Mouse (Mus musculus): Measurements from ENCODE around the gene Nr1h2. TPM values are rescaled to one million over a fixed set of nuclear protein-coding genes. Genes with fewer than 3 reads are reported as not detected.

Gene Nr1h2
- total and polyA plus RNA-seq, 3 experiments, result 49.7 to 82.3 TPM; not detected in 1

GRCm38 (mm10) chr7:44543071-44543470, 10.7 kb downstream of the Nr1h2 start:
- Histone ChIP-seq H3K79me2 (ENCODE audit: control insufficient read depth, insufficient read depth, low read length, poor library complexity) (peaks cover 20% of the 10 kb centered on the region), H3K27me3 (ENCODE audit: control insufficient read depth in 1 of 2, insufficient read depth in 2 of 2, low read length in 2 of 2) (no peaks in the 10 kb centered on the region), H3K4me1 (ENCODE audit: control insufficient read depth in 1 of 2, insufficient read depth in 2 of 2, low read length in 2 of 2) (peaks cover 0 to 10% of the 10 kb centered on the region in 2 experiments; a peak in 3 of 4 replicates), H3K9ac (ENCODE audit: control insufficient read depth, low read depth, low read length, poor library complexity, severe bottlenecking) (no peak overlapping the region), H3K4me3 (ENCODE audit: control insufficient read depth in 1 of 2, insufficient read depth in 1 of 2, low read depth in 2 of 2, low read length in 2 of 2) (no peak overlapping the region), H3K36me3 (ENCODE audit: control insufficient read depth in 1 of 2, insufficient read depth in 2 of 2, low read length in 2 of 2) (no peaks in the 10 kb centered on the region; a peak in 2 of 4 replicates), H3K27ac (ENCODE audit: control insufficient read depth, low read depth, low read length) (no peak overlapping the region), H3K9me3 (replicated peaks; ENCODE audit: insufficient read depth, low read length) (no peaks in the 10 kb centered on the region)
- TF ChIP-seq USF1 (IDR thresholded peaks at IDR 0.05; ENCODE audit: low read depth, low read length) (no peak), UBTF (IDR thresholded peaks at IDR 0.05; ENCODE audit: borderline replicate concordance, insufficient read depth, low read depth, low read length) (no peak), MYC (IDR thresholded peaks at IDR 0.05; ENCODE audit: low read depth, low read length) (no peak), ELF1 (IDR thresholded peaks at IDR 0.05; ENCODE audit: low read depth, low read length) (no peak), E2F4 (IDR thresholded peaks at IDR 0.05; ENCODE audit: borderline replicate concordance, low read depth, low read length) (no peak), MYB (IDR thresholded peaks at IDR 0.05; ENCODE audit: low read depth, low read length) (no peak)
- DNase-seq (ENCODE audit: low read depth, low spot score), result no peak

- Histone ChIP-seq H3K4me3 (ENCODE audit: control insufficient read depth in 1 of 2, insufficient read depth in 1 of 2, low read depth in 2 of 2, low read length in 2 of 2) (no peak overlapping the region), H3K36me3 (ENCODE audit: control insufficient read depth in 1 of 2, insufficient read depth in 2 of 2, low read length in 2 of 2) (no peaks in the 10 kb centered on the region; a peak in 1 of 4 replicates), H3K9ac (ENCODE audit: control insufficient read depth, low read depth, low read length, poor library complexity, severe bottlenecking) (no peak overlapping the region), H3K27me3 (ENCODE audit: control insufficient read depth in 1 of 2, insufficient read depth in 2 of 2, low read length in 2 of 2) (no peaks in the 10 kb centered on the region), H3K27ac (ENCODE audit: control insufficient read depth, low read depth, low read length) (no peak overlapping the region), H3K9me3 (replicated peaks; ENCODE audit: insufficient read depth, low read length) (no peaks in the 10 kb centered on the region), H3K79me2 (ENCODE audit: control insufficient read depth, insufficient read depth, low read length, poor library complexity) (peaks cover 15% of the 10 kb centered on the region), H3K4me1 (ENCODE audit: control insufficient read depth in 1 of 2, insufficient read depth in 2 of 2, low read length in 2 of 2) (peaks cover 0 to 4% of the 10 kb centered on the region in 2 experiments; a peak in 2 of 4 replicates)
- DNase-seq (ENCODE audit: low read depth, low spot score), result no peak
- no peak for TF ChIP-seq USF2 (IDR thresholded peaks at IDR 0.05; ENCODE audit: borderline replicate concordance in 1 of 2, insufficient read depth in 1 of 2, low read depth in 1 of 2, low read length in 2 of 2)
- no peak for TF ChIP-seq E2F4 (IDR thresholded peaks at IDR 0.05; ENCODE audit: borderline replicate concordance, low read depth, low read length)
- TF ChIP-seq ZKSCAN1 (IDR thresholded peaks at IDR 0.05; ENCODE audit: low read depth, low read length), result no peak
- no peak for TF ChIP-seq RCOR1 (IDR thresholded peaks at IDR 0.05; ENCODE audit: low read depth, low read length)
- no peak for TF ChIP-seq CTCF (IDR thresholded peaks at IDR 0.05 in 2 of 3, conservative IDR thresholded peaks at IDR 0.05 in 1 of 3; ENCODE audit: control insufficient read depth in 1 of 3, insufficient read depth in 1 of 3, low read depth in 2 of 3, low read length in 3 of 3, poor library complexity in 1 of 3, severe bottlenecking in 1 of 3)
- TF ChIP-seq MYB (IDR thresholded peaks at IDR 0.05; ENCODE audit: low read depth, low read length), result no peak
- no peak for TF ChIP-seq SMC3 (IDR thresholded peaks at IDR 0.05; ENCODE audit: low read depth, low read length)
- no peak for TF ChIP-seq USF1 (IDR thresholded peaks at IDR 0.05; ENCODE audit: low read depth, low read length)
- TF ChIP-seq EP300 (IDR thresholded peaks at IDR 0.05; ENCODE audit: low read depth in 1 of 2, low read length in 2 of 2), result no peak
- no peak for TF ChIP-seq MAX (IDR thresholded peaks at IDR 0.05; ENCODE audit: low read length)
- TF ChIP-seq POLR2AphosphoS2 (IDR thresholded peaks at IDR 0.05; ENCODE audit: low read length), result no peak
- TF ChIP-seq ZMIZ1 (IDR thresholded peaks at IDR 0.05; ENCODE audit: low read depth, low read length), result no peak
These were observed 11.2 kb downstream of the Nr1h2 start for GRCm38 (mm10) chr7:44542555-44542954.

All from MEL (cell line).